20 mouse cellular contexts compared by ENCODE assay signal in the genomic region with DNA sequence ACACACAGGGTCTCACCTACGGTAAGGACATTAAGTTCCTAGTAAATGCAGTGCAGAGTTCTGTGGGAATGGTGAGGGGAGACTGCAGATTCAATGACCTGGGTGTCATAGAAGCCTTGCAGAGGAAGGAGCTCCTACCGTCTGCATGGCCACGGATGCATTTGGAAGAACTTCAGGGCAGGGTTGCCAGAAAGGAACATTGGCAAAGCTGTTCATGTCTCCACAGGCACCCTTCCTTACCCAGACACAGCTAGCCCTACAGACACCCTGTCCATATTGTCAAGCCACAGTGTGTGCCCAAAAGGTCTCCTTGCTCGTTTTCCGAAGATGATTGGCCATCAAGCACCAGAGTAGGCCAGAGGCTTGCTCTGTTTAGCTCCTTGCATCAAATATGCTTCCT. TPM values are rescaled to one million over a fixed set of nuclear protein-coding genes. Genes with fewer than 3 reads are reported as not detected.
A peak's percentile ranks its signal among the peaks of the same experiment; 100 is the strongest.
DNase-seq lines count a peak whose midpoint lies in the region; TF ChIP-seq lines count a peak whose summit lies in the region.
"Had no signal": no experiment of that assay in that cellular context is flagged by ENCODE, and none has a peak within 500 bp of the region (broad histone marks: within the 10 kb centered on the region; RNA-seq: fewer than 3 reads in every experiment).

No protein-coding gene starts in this region.

- intact Hi-C loops in left cerebral cortex, postnatal 25 days (cut with DNase I), result no loop called here

- WGBS in cerebellum, adult 2 months, result 16% methylated on average over 5 of the region's 5 CpGs

- no peak overlapping the region for H3K4me3 ChIP-seq in cerebellum, adult 2 months (replicated peaks; ENCODE audit: insufficient read depth, low read depth, low read length)
- H3K4me3 ChIP-seq: embryonic facial prominence, embryonic 12.5 days; forebrain, embryonic 15.5 days; heart, embryonic 12.5 days; hindbrain, embryonic 10.5 days; hindbrain, embryonic 15.5 days had no signal

- DNase-seq in cerebellum, adult 11-12 months, result peak; percentile 15
- DNase-seq in cerebellum, adult 8-10 months, result no peak
- peak; percentile 28 to 46 for DNase-seq in cerebellum, adult 2 months
- peak; percentile 56 to 74 for DNase-seq in cerebellum, postnatal 14 days
- no peak for DNase-seq in left cerebral cortex, postnatal 25 days (ENCODE audit: low spot score in 2 of 2)
- no peak for DNase-seq in spleen, postnatal 36 days (ENCODE audit: low spot score in 2 of 2)
- DNase-seq in adrenal gland, adult 2 months, result no peak
- DNase-seq: adrenal gland, adult 8-10 months; adrenal gland, postnatal 36 days; embryo, embryonic 11 days; gastrocnemius, postnatal 10 days; kidney, adult 2 months had no signal

- no peak overlapping the region for H3K27ac ChIP-seq in cerebellum, adult 2 months (ENCODE audit: insufficient read depth, low read length)
- H3K27ac ChIP-seq: embryonic facial prominence, embryonic 12.5 days; forebrain, embryonic 15.5 days; hindbrain, embryonic 10.5 days; hindbrain, embryonic 15.5 days had no signal

- H3K27me3 ChIP-seq in cerebellum, adult 2 months (ENCODE audit: control insufficient read depth, insufficient read depth, low read length), result no peaks in the 10 kb centered on the region
- H3K27me3 ChIP-seq: embryonic facial prominence, embryonic 12.5 days; forebrain, embryonic 15.5 days; heart, embryonic 12.5 days; hindbrain, embryonic 15.5 days; Patski had no signal

- TF ChIP-seq CTCF in cerebellum, adult 2 months (IDR thresholded peaks at IDR 0.05; ENCODE audit: borderline replicate concordance, insufficient read depth, low read depth, low read length), result no peak

- peaks cover 6% of the 10 kb centered on the region for H3K4me1 ChIP-seq in cerebellum, adult 2 months (ENCODE audit: control insufficient read depth, insufficient read depth, low read length)
- H3K4me1 ChIP-seq: forebrain, embryonic 15.5 days; hindbrain, embryonic 15.5 days had no signal

- no peak for TF ChIP-seq POLR2A in cerebellum, adult 2 months (IDR thresholded peaks at IDR 0.05; ENCODE audit: borderline replicate concordance, insufficient read depth, low read length)

RNA-seq across cellular contexts. Expression of a gene that starts 30.1 kb away (rescaled TPM):
- 10.9 and 13.6 TPM in 2 replicates for polyA plus RNA-seq in cerebellum, adult 2 months (2012; rRNA removed)
- 10 to 100 TPM; 18.2 to 19.0 TPM for total RNA-seq in left cerebral cortex, postnatal 25 days (2021)
- total RNA-seq in adrenal gland, adult 2 months (2021), result 10 to 100 TPM; 18.5 to 29.8 TPM
- 21.9 and 27.7 TPM in 2 replicates for polyA plus RNA-seq in adrenal gland, adult 2 months (2012; rRNA removed)
- total RNA-seq: common myeloid progenitor, adult 5-6 weeks had no signal
- polyA plus RNA-seq: activated CD4-positive, CD25-positive, alpha-beta regulatory T cell, adult 4 months had no signal

Comparison
In these comparisons a context has a peak if more than half of its experiments do, and no peak if none do; other contexts are left out.
1. DNase-seq: peak in cerebellum, adult 11-12 months (single experiment), cerebellum, adult 2 months (2 of 2) and cerebellum, postnatal 14 days (2 of 2); none in cerebellum, adult 8-10 months (single experiment), left cerebral cortex, postnatal 25 days (0 of 2), spleen, postnatal 36 days (0 of 2) and adrenal gland, adult 2 months (single experiment).